Mouse (Mus musculus): Measurements from ENCODE around the gene Shf.

GRCm38 (mm10) chr2:122367701-122368080 lies 1.3 kb downstream of the Shf start:
- TF ChIP-seq ZC3H11A (IDR thresholded peaks at IDR 0.05; ENCODE audit: borderline replicate concordance, low read depth, low read length) (no peak), CHD2 (IDR thresholded peaks at IDR 0.05; ENCODE audit: low read depth, low read length) (no peak), MAFK (IDR thresholded peaks at IDR 0.05; ENCODE audit: insufficient read depth, low read depth, low read length) (no peak)

Measured in ES-E14 (cell line).